Mouse (Mus musculus): ENCODE measurements around the gene Tacr2. TPM values are rescaled to one million over a fixed set of nuclear protein-coding genes. Genes with fewer than 3 reads are reported as not detected.

Tacr2 gene
- total RNA-seq, 1 experiment from 2014 or later = not detected

DNA sequence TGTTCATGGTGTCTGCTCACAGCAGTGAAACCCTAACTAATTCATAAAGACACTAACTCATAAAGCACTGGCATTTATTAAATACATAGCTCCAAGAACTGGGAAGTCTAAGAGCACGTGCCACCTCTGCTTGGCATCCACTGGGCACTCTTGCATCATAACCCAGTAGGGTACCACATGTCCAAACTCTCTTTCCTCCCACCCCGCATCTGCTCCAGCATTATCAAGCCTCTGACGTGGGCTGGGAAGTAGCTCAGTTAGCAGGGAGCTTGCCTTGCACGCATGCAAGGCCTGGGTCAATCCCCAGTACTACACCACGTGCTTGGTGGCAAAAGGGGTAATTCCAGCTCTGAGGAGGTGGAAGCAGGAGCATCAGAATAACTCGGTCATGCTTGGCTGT, 16.1 kb upstream of the Tacr2 start:
- no peak for ATAC-seq (ENCODE audit: extremely low read depth, insufficient number of reproducible peaks, low FRiP score, poor library complexity, severe bottlenecking)

- ATAC-seq (ENCODE audit: extremely low read depth, insufficient number of reproducible peaks, low FRiP score, poor library complexity, severe bottlenecking) = no peak
Measured at GRCm38 (mm10) chr10:62237205-62237604, 15.0 kb upstream of the Tacr2 start.

DNA sequence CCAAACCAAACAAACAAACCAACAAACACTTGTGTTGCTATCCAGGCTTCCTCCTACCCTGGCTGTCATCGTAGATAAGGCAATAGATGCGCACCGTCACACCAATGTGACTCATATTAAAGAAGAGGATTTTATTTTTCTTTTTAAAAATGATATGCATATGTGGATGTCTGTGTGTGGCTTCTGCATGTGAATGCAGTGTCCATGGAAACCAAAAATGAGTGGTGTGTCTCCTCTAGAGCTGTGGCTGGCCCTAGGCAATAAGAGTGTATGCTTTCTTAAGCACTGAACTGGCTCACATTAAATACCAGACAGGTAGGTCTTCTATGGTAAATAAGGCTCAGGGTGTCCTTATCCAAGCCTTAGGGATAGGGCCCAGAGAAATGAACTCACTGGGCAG, 13.6 kb upstream of the Tacr2 start:
- no peak for ATAC-seq (ENCODE audit: extremely low read depth, insufficient number of reproducible peaks, low FRiP score, poor library complexity, severe bottlenecking)

DNA sequence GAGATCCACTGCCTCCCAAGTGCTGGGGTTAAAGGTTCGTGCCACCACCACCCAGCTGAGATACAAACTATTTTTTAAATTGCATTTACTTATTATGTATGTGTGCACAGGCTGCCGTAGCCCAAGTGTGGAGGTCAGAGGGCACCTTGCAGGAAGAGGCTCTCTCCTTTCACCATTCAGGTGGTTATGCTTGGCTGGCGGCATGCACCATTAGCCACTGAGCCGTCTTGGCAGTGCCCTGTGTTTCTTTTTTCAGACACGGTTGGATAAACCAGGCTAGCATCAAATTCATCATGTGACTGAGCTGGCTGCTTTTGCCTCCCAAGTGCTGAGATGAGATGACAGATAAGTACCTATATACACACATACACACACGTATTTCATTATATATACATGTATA, 13.0 kb upstream of the Tacr2 start:
- no peak for ATAC-seq (ENCODE audit: extremely low read depth, insufficient number of reproducible peaks, low FRiP score, poor library complexity, severe bottlenecking)

- ATAC-seq (ENCODE audit: extremely low read depth, insufficient number of reproducible peaks, low FRiP score, poor library complexity, severe bottlenecking) = no peak
Measured at GRCm38 (mm10) chr10:62242358-62242757, 9.9 kb upstream of the Tacr2 start.

DNA sequence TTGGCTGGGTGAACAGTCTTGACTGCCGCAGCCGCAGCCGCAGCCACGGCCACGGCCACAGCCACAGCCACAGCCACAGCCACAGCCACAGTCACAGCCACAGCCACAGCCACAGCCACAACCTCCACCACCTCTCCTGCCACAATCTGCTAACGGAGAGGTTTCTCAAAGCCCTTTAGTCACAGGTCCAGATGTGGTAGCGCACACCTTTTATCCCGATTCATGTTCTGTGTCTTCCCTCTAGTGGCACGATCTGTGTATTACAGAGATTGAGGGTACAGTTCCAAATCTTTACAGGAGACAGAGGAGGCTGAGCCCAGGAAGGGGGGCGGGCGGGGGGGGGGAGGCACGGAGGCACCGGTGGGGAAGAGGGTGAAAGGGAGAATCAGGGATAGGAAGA, 9.3 kb upstream of the Tacr2 start:
- ATAC-seq (ENCODE audit: extremely low read depth, insufficient number of reproducible peaks, low FRiP score, poor library complexity, severe bottlenecking) = no peak

GRCm38 (mm10) chr10:62244067-62244466, 8.2 kb upstream of the Tacr2 start:
- no peak for ATAC-seq (ENCODE audit: extremely low read depth, insufficient number of reproducible peaks, low FRiP score, poor library complexity, severe bottlenecking)

DNA sequence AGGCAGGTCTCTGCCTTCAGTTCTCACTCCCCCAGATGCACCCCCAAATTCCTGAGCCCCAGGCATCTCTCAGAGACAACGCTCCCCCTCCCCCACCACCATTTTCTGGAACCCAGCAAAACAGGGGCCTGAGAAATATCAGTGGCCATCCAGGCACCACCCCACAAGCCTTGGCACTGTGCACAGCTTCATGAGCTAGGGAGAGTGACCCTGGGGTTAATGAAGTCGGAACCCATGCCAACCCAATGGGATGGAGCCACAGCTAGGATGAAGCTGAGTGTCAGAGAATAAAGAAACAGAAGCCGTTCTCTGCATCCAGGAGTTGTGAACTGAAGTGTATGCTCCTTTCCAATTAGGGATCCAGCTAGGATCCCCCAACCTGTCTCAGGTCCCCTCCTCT, 5.1 kb upstream of the Tacr2 start:
- ATAC-seq (ENCODE audit: extremely low read depth, insufficient number of reproducible peaks, low FRiP score, poor library complexity, severe bottlenecking) = no peak

GRCm38 (mm10) chr10:62247815-62248214, 4.4 kb upstream of the Tacr2 start:
- no peak for ATAC-seq (ENCODE audit: extremely low read depth, insufficient number of reproducible peaks, low FRiP score, poor library complexity, severe bottlenecking)

DNA sequence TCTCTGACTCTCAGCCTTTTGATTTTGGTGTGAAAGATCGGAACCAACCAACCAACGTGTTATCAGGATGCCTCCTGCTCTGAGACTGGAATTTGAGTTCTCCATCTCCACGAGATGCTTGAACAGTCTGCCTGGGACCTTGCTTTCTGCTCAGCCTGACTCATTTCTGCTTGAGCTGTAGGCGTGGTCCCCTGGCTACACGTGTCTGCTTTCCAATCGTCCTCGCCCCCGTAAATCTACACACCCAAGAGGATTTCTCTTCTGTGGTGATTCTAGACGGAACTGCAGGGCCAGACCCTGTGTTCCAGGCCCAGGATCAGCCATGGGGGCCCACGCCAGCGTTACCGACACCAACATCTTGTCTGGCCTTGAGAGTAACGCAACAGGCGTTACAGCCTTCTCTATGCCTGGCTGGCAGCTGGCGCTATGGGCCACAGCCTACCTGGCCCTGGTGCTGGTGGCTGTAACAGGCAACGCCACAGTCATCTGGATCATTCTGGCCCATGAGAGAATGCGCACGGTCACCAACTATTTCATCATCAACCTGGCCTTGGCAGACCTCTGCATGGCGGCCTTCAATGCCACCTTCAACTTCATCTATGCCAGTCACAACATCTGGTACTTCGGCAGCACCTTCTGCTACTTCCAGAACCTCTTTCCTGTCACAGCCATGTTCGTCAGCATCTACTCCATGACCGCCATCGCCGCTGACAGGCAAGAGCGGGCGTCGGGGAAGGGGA, 428 bp downstream of the Tacr2 start:
- ATAC-seq (ENCODE audit: extremely low read depth, insufficient number of reproducible peaks, low FRiP score, poor library complexity, severe bottlenecking) = no peak

DNA sequence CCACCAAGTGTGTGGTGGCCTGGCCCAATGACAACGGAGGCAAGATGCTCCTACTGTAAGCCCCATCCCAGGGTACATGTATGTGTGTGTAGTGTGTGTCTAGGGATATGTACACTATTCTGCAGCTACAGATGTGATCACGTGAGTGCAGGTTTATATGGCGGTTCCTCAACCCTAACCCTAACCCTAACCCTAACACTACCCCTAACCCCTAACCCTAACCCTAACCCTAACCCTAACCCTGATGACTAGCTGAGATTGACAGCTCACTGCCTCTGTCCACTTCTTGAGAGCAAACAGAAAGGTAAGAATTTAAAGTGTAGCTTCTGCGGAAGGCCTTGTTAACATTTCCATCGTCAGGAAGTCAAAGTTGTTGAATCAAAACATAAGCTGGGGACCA, 6.1 kb downstream of the Tacr2 start:
- ATAC-seq (ENCODE audit: extremely low read depth, insufficient number of reproducible peaks, low FRiP score, poor library complexity, severe bottlenecking) = peak; percentile 37; the same call in 1 of the 2 replicates

- peak; percentile 54 for ATAC-seq (ENCODE audit: extremely low read depth, insufficient number of reproducible peaks, low FRiP score, poor library complexity, severe bottlenecking)
Measured at GRCm38 (mm10) chr10:62261115-62261886, 9.1 kb downstream of the Tacr2 start.

- no peak for ATAC-seq (ENCODE audit: extremely low read depth, insufficient number of reproducible peaks, low FRiP score, poor library complexity, severe bottlenecking)
Measured at GRCm38 (mm10) chr10:62264299-62264698, 12.1 kb downstream of the Tacr2 start.

- ATAC-seq (ENCODE audit: extremely low read depth, insufficient number of reproducible peaks, low FRiP score, poor library complexity, severe bottlenecking) = no peak
Measured at GRCm38 (mm10) chr10:62269278-62269677, 17.0 kb downstream of the Tacr2 start.

- peak; percentile 34; the same call in 1 of the 2 replicates for ATAC-seq (ENCODE audit: extremely low read depth, insufficient number of reproducible peaks, low FRiP score, poor library complexity, severe bottlenecking)
Measured at GRCm38 (mm10) chr10:62275235-62275634, 23.0 kb downstream of the Tacr2 start.

DNA sequence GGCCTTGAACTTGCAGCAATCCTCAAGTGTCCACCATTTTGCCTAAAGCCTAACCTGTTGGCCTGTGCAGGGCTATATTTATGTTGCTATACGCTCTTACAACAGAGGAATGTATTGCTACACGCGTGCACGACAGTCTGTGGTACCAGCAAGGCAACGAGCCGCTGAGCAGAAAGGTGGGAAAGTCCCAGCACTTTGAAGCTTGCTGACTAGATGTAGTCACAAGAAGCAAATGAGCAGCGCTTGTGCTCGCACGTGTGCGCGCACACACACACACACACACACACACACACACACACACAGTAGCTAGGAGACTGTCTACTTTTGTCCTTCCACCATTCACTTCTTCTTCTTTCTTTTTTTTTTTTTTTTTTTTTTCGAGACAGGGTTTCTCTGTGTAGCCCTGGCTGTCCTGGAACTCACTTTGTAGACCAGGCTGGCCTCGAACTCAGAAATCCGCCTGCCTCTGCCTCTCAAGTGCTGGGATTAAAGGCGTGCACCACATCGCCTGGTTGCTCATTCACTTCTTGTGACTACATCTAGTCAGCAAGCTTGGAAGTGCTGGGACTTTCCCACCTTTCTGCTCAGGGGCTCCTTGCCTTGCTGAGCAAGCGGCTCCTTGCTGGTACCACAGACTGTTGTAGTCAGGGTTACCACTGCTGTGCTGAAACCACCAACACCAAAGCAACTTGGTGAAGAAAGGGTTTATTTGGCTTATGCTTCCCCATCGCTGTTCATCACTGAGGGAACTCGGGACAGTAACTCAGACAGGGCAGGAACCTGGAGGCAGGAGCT, 25.5 kb downstream of the Tacr2 start:
- no peak for ATAC-seq (ENCODE audit: extremely low read depth, insufficient number of reproducible peaks, low FRiP score, poor library complexity, severe bottlenecking)

DNA sequence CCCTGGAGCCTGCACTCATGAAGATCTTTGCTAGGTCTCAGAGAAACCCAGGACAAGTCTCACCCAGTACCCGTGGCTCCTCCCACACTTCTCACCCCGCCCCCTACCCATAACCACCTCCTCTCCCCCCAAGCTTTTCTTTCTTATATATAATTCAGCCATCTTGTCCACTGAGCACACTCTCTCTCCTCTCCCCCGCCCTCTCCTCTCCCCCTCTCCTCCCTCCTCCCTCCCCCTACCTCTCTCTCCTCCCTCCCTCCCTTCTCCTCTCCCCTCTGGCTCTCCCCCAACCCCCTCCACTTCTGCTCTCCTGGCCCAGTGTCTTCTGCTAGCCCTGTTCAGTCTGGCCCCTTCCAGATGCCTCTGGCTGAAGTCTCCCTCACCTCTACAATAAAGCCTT, 26.8 kb downstream of the Tacr2 start:
- no peak for ATAC-seq (ENCODE audit: extremely low read depth, insufficient number of reproducible peaks, low FRiP score, poor library complexity, severe bottlenecking)

- ATAC-seq (ENCODE audit: extremely low read depth, insufficient number of reproducible peaks, low FRiP score, poor library complexity, severe bottlenecking) = no peak
Measured at GRCm38 (mm10) chr10:62279671-62280070, 27.4 kb downstream of the Tacr2 start.

DNA sequence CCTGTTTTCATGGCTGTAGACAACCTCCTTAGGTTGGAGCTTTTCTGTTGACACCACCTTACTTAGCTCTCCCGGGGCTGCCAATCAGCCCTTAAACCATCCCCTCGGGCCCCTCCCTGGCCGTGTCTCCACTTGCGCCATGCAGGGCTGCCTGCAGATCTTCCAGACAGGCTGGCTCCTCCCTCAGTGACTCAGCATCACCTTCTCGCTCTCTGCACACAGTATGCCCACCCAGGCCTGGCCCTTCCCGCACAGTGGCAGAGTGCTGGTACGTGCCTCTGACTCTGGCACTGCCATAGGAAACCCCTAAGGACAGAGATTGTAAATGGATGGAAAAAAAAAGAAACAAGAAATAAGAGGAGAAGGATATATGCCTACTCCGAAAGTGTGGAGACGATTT, 30.5 kb downstream of the Tacr2 start:
- ATAC-seq (ENCODE audit: extremely low read depth, insufficient number of reproducible peaks, low FRiP score, poor library complexity, severe bottlenecking) = no peak

All from neutrophil, adult 5-6 weeks (primary cell).